Mouse (Mus musculus) CH12.LX (cell line): ENCODE results near the gene Acrv1. TPM values are rescaled to one million over a fixed set of nuclear protein-coding genes. Genes with fewer than 3 reads are reported as not detected.

ENCODE experiments used
- DNase-seq: peaks from one replicate; pipeline ENCODE4 v3.0.0-alpha.2; 2013; ENCODE audit errors: extremely low read depth
- H3K27ac ChIP-seq: 2 replicates; pipeline ENCODE4 v1.5.1; 2012; ENCODE audit warnings: low read depth, mild to moderate bottlenecking, control low read depth, moderate library complexity; ENCODE audit not compliant: insufficient read depth
- H3K27me3 ChIP-seq: replicated peaks from 2 replicates; pipeline ENCODE3; 2012; ENCODE audit warnings: inconsistent platforms
- H3K36me3 ChIP-seq, 2 experiments: replicated peaks in 1 of 2; 2 replicates each; pipeline versions ENCODE3 to v1.6.1; 2012; ENCODE audit warnings: inconsistent platforms in 1 of 2, low read length in 1 of 2, mild to moderate bottlenecking in 1 of 2, mixed read lengths in 1 of 2, moderate library complexity in 1 of 2; ENCODE audit not compliant: control insufficient read depth in 1 of 2, insufficient read depth in 1 of 2
- H3K4me1 ChIP-seq, 2 experiments: 2 replicates each; pipeline ENCODE4 v1.6.1; 2012; ENCODE audit warnings: inconsistent platforms in 1 of 2, moderate library complexity in 1 of 2; ENCODE audit not compliant: insufficient read depth in 2 of 2, control insufficient read depth in 1 of 2
- H3K4me2 ChIP-seq: 2 replicates; pipeline ENCODE4 v1.6.1; 2012; ENCODE audit warnings: low read depth, mild to moderate bottlenecking, control low read depth; ENCODE audit not compliant: poor library complexity, insufficient read depth, severe bottlenecking
- H3K4me3 ChIP-seq, 3 experiments: fragments of 150-350 bp in 1 of 3; sonication (generic) in 1 of 3; replicated peaks in 1 of 3; 2 replicates each; pipeline versions ENCODE3 to v1.5.1; 2011 to 2012; ENCODE audit warnings: low read depth in 2 of 3, low read length in 2 of 3, mild to moderate bottlenecking in 2 of 3, moderate library complexity in 2 of 3, control low read depth in 1 of 3, improper control_type of control experiment in 1 of 3, inconsistent platforms in 1 of 3, mixed read lengths in 1 of 3; ENCODE audit not compliant: poor library complexity in 1 of 3
- H3K79me2 ChIP-seq: replicated peaks from 2 replicates; pipeline ENCODE4 v1.6.1; 2012; ENCODE audit warnings: mild to moderate bottlenecking, moderate library complexity; ENCODE audit not compliant: control insufficient read depth, poor library complexity, insufficient read depth, severe bottlenecking; ENCODE audit errors: extremely low read depth
- H3K9ac ChIP-seq: 2 replicates; pipeline ENCODE4 v1.6.1; 2012; ENCODE audit warnings: low read depth, mild to moderate bottlenecking, control low read depth, moderate library complexity; ENCODE audit not compliant: insufficient read depth
- H3K9me3 ChIP-seq: replicated peaks from 2 replicates; pipeline ENCODE3; 2012; ENCODE audit warnings: low read length, inconsistent platforms, mixed read lengths
- CHD1 ChIP-seq: IDR thresholded peaks from 2 replicates; pipeline ENCODE4 v1.6.1; 2012; ENCODE audit warnings: low read depth, low read length, improper control_type of control experiment, inconsistent platforms
- CHD2 ChIP-seq: IDR thresholded peaks from 2 replicates; pipeline ENCODE4 v1.6.1; 2011; ENCODE audit warnings: low read length, improper control_type of control experiment
- CTCF ChIP-seq, 2 experiments: IDR thresholded peaks in 1 of 2; conservative IDR thresholded peaks in 1 of 2; 2 replicates each; pipeline ENCODE4 v1.5.1; 2011 to 2012; ENCODE audit warnings: low read depth in 2 of 2, low read length in 2 of 2, improper control_type of control experiment in 1 of 2, inconsistent platforms in 1 of 2, mild to moderate bottlenecking in 1 of 2, moderate library complexity in 1 of 2
- EP300 ChIP-seq: IDR thresholded peaks from 2 replicates; pipeline ENCODE4 v1.6.1; 2011; ENCODE audit warnings: low read length, improper control_type of control experiment
- GABPA ChIP-seq: IDR thresholded peaks from 2 replicates; pipeline ENCODE4 v1.6.1; 2012; ENCODE audit warnings: low read depth, low read length, improper control_type of control experiment, inconsistent platforms; ENCODE audit not compliant: insufficient replicate concordance
- HCFC1 ChIP-seq: IDR thresholded peaks from 2 replicates; pipeline ENCODE4 v1.6.1; 2012; ENCODE audit warnings: low read depth, mild to moderate bottlenecking, inconsistent platforms, low read length, improper control_type of control experiment
- JUN ChIP-seq: IDR thresholded peaks from 2 replicates; pipeline ENCODE4 v1.6.1; 2011; ENCODE audit warnings: low read depth, mild to moderate bottlenecking, low read length, improper control_type of control experiment, moderate library complexity; ENCODE audit not compliant: insufficient read depth
- MAFK ChIP-seq: IDR thresholded peaks from 2 replicates; pipeline ENCODE4 v1.6.1; 2011; ENCODE audit warnings: low read length, improper control_type of control experiment; ENCODE audit not compliant: insufficient replicate concordance
- MEF2A ChIP-seq: IDR thresholded peaks from 2 replicates; pipeline ENCODE4 v1.6.1; 2014; ENCODE audit warnings: low read depth, mild to moderate bottlenecking, inconsistent platforms, low read length, improper control_type of control experiment, borderline replicate concordance
- MYC ChIP-seq: IDR thresholded peaks from 2 replicates; pipeline ENCODE4 v1.6.1; 2011; ENCODE audit warnings: low read depth, mild to moderate bottlenecking, improper control_type of control experiment, low read length
- NRF1 ChIP-seq: IDR thresholded peaks from 2 replicates; pipeline ENCODE4 v1.6.1; 2014; ENCODE audit warnings: low read depth, mild to moderate bottlenecking, inconsistent platforms, low read length, improper control_type of control experiment, moderate library complexity
- POLR2AphosphoS2 ChIP-seq: IDR thresholded peaks from 2 replicates; pipeline ENCODE4 v1.6.1; 2011; ENCODE audit warnings: low read depth, low read length, improper control_type of control experiment
- RAD21 ChIP-seq: IDR thresholded peaks from 2 replicates; pipeline ENCODE4 v1.6.1; 2011; ENCODE audit warnings: low read depth, mild to moderate bottlenecking, low read length, improper control_type of control experiment, moderate library complexity
- SMC3 ChIP-seq: IDR thresholded peaks from 2 replicates; pipeline ENCODE4 v1.6.1; 2011; ENCODE audit warnings: low read depth, low read length, improper control_type of control experiment
- USF2 ChIP-seq: conservative IDR thresholded peaks from 2 replicates; pipeline ENCODE4 v1.6.1; 2011; ENCODE audit warnings: low read depth, low read length, improper control_type of control experiment
- ZC3H11A ChIP-seq: IDR thresholded peaks from 2 replicates; pipeline ENCODE4 v1.6.1; 2012; ENCODE audit warnings: low read depth, mild to moderate bottlenecking, inconsistent platforms, low read length, improper control_type of control experiment
- ZKSCAN1 ChIP-seq: IDR thresholded peaks from 2 replicates; pipeline ENCODE4 v1.6.1; 2012; ENCODE audit warnings: low read depth, inconsistent platforms, low read length, improper control_type of control experiment, borderline replicate concordance
- dilution Hi-C: fragments of 300-500 bp; cut with MboI; formaldehyde crosslinking; loops from 2 replicates; pipeline ENCODE4 v1.14.3; 2020; ENCODE audit warnings: low sequenced_read_pairs; ENCODE audit not compliant: extremely low pct_unique_long_range_greater_than_20kb, extremely low pct_ligation_motif_present
- in situ Hi-C: fragments of 300-500 bp; cut with MboI; formaldehyde crosslinking; loops from 3 replicates; pipeline ENCODE4 v1.14.3; 2019; ENCODE audit warnings: low sequenced_read_pairs, low pct_ligation_motif_present, low pct_unique_long_range_greater_than_20kb, mixed read lengths
- polyA plus RNA-seq: library from polyadenylated mRNA; unstranded; fragments of >175 nt; gene quantifications from 2 replicates; pipeline ENCODE4 v1.2.1, GENCODE M21; 2012; ENCODE audit warnings: low read depth; ENCODE audit not compliant: insufficient read length
- total RNA-seq, 2 experiments: library from RNA; depleted of rRNA; stranded (reverse); fragments of 300-350 nt in 1 of 2; fragments of >200 nt in 1 of 2; gene quantifications; 2 replicates each; pipeline ENCODE4 v1.2.3; 2012 to 2014

Acrv1 gene
- total and polyA plus RNA-seq, 3 experiments = not detected

GRCm38 (mm10) chr9:36707304-36707703, 14.3 kb downstream of the Acrv1 start:
- H3K4me2 ChIP-seq = no peak overlapping the region
- H3K4me1 ChIP-seq = no peaks in the 10 kb centered on the region
- in situ Hi-C loops = loop anchor here (25.0 kb wide), 1 partner anchor 270 kb away; the partner anchor contains the start of gene Gm7257
- no peak overlapping the region for H3K27ac ChIP-seq
- H3K79me2 ChIP-seq = no peaks in the 10 kb centered on the region
- no peaks in the 10 kb centered on the region for H3K27me3 ChIP-seq
- no peak for TF ChIP-seq EP300
- no peak for TF ChIP-seq POLR2AphosphoS2
- TF ChIP-seq ZKSCAN1 = no peak
- no peak for TF ChIP-seq JUN
- no peak for TF ChIP-seq CHD1
- TF ChIP-seq GABPA = no peak
- TF ChIP-seq MEF2A = no peak
- TF ChIP-seq MYC = no peak
- TF ChIP-seq USF2 = no peak
- no peak for TF ChIP-seq MAFK
- TF ChIP-seq CHD2 = no peak
- dilution Hi-C loops = no loop called here
- H3K4me3 ChIP-seq = no peak overlapping the region
- no peak overlapping the region for H3K9ac ChIP-seq
- no peaks in the 10 kb centered on the region for H3K9me3 ChIP-seq
- DNase-seq = no peak
- H3K36me3 ChIP-seq = peaks cover 11 to 64% of the 10 kb centered on the region in 2 experiments

- dilution Hi-C loops = no loop called here
- Histone ChIP-seq H3K9me3 (no peaks in the 10 kb centered on the region), H3K9ac (no peak overlapping the region), H3K4me2 (no peak overlapping the region), H3K36me3 (peaks cover 25 to 77% of the 10 kb centered on the region in 2 experiments), H3K4me3 (no peak overlapping the region), H3K27ac (no peak overlapping the region), H3K79me2 (no peaks in the 10 kb centered on the region; the same call in 1 of the 2 replicates), H3K4me1 (no peaks in the 10 kb centered on the region), H3K27me3 (no peaks in the 10 kb centered on the region)
- DNase-seq = peak; percentile 11
- peak; percentile 2; the same call in 1 of the 2 replicates for TF ChIP-seq SMC3
- peak in 1 of 2 experiments; percentile 47; a peak in 2 of 4 replicates for TF ChIP-seq CTCF (conservative IDR thresholded peaks at IDR 0.05 in 1 of 2, IDR thresholded peaks at IDR 0.05 in 1 of 2; ENCODE audit: low read depth in 2 of 2, low read length in 2 of 2)
- TF ChIP-seq NRF1 = no peak
- no peak for TF ChIP-seq HCFC1
- peak; percentile 23 for TF ChIP-seq RAD21
- no peak for TF ChIP-seq ZC3H11A
- in situ Hi-C loops = loop anchor here (25.0 kb wide), 1 partner anchor 279 kb away; the partner anchor contains the start of gene Gm7257
These were observed 23.6 kb downstream of the Acrv1 start for GRCm38 (mm10) chr9:36716624-36717023.
